Mouse (Mus musculus) bone marrow, adult 2 months (tissue): ENCODE measurements around the gene Dtx4.

Source experiments
- CTCF ChIP-seq: fragments of 200-500 bp; IDR thresholded peaks from 2 replicates; pipeline ENCODE4 v1.5.1; 2011; ENCODE audit warnings: low read length, control low read depth; ENCODE audit not compliant: control insufficient read depth, insufficient read depth
- POLR2A ChIP-seq: fragments of 200-500 bp; IDR thresholded peaks from 2 replicates; pipeline ENCODE4 v1.6.1; 2011; ENCODE audit warnings: low read depth, mild to moderate bottlenecking, control low read depth, low read length, borderline replicate concordance; ENCODE audit not compliant: control insufficient read depth

- TF ChIP-seq CTCF (no peak), POLR2A (no peak)
Measured at GRCm38 (mm10) chr19:12464127-12464526, 37.1 kb downstream of the Dtx4 start.
